Mouse (Mus musculus) intestine, embryonic 16.5 days (tissue): ENCODE data around the gene Pcsk4. TPM values are rescaled to one million over a fixed set of nuclear protein-coding genes. Genes with fewer than 3 reads are reported as not detected.

Experiments used
- ATAC-seq: fragments of 200-750 bp; cut with Nextera tagmentation; 2 replicates; pipeline ENCODE4 v1.8.0; 2017; ENCODE audit warnings: moderate TSS enrichment, moderate library complexity
- H3K27ac ChIP-seq: fragments of 300-500 bp; sonication (generic); 2 replicates; pipeline ENCODE4 v1.5.1; 2014; ENCODE audit warnings: mild to moderate bottlenecking, low read length
- H3K27me3 ChIP-seq: fragments of 300-500 bp; sonication (generic); replicated peaks from 2 replicates; pipeline ENCODE4 v1.6.1; 2014; ENCODE audit warnings: low read length, control low read depth, mixed read lengths; ENCODE audit not compliant: control insufficient read depth, insufficient read depth
- H3K36me3 ChIP-seq: fragments of 300-500 bp; sonication (generic); 2 replicates; pipeline ENCODE4 v1.6.1; 2014; ENCODE audit warnings: low read length, control low read depth; ENCODE audit not compliant: control insufficient read depth, insufficient read depth
- H3K4me1 ChIP-seq: fragments of 300-500 bp; sonication (generic); 2 replicates; pipeline ENCODE4 v1.6.1; 2014; ENCODE audit warnings: low read length, control low read depth, mixed read lengths; ENCODE audit not compliant: control insufficient read depth, insufficient read depth
- H3K4me2 ChIP-seq: fragments of 300-500 bp; sonication (generic); 2 replicates; pipeline ENCODE4 v1.6.1; 2014; ENCODE audit warnings: low read depth, low read length, control low read depth
- H3K4me3 ChIP-seq: fragments of 300-500 bp; sonication (generic); 2 replicates; pipeline ENCODE4 v1.5.1; 2014; ENCODE audit warnings: mild to moderate bottlenecking, low read length
- H3K9ac ChIP-seq: fragments of 300-500 bp; sonication (generic); 2 replicates; pipeline ENCODE4 v1.6.1; 2014; ENCODE audit warnings: low read depth, low read length
- H3K9me3 ChIP-seq: fragments of 300-500 bp; sonication (generic); 2 replicates; pipeline ENCODE4 v1.6.1; 2016; ENCODE audit warnings: low read length, control low read depth; ENCODE audit not compliant: control insufficient read depth
- WGBS: fragments of 180-500 bp; shearing (Covaris S2); extraction: QIAGEN DNeasy Blood & Tissue Kit; methylation state at CpG from one replicate; pipeline ENCODE4 v1.1.7; 2014; 5-methylcytosine and 5-hydroxymethylcytosine counted together
- polyA plus RNA-seq: library from polyadenylated mRNA; unstranded; fragments of >200 nt; fragmentation: Nextera tagmentation; extraction: Ambion mirVana; gene quantifications from 2 replicates; pipeline ENCODE4 v1.2.1, GENCODE M21; 2015

Gene Pcsk4
- polyA plus RNA-seq, 1 experiment from 2014 or later = 10.8 TPM

DNA sequence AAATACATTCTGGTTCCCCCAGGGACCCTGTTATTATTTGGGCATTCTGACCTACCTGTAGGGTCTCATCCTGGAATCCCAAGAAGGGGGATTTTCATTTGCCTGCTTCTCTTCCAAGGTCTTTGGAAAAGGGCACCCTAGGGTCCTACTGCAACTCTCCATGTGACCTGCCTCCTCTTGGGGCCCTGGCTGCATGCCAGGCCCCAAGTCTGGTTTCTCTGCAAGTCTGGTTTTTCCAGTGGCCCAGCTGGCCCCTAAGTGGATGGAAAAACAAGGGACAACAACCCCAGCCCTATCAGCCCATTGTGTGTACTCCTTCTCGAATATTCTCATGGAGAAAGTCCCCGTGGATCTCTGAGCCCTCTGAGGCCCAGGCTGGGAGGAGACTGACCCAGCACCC is 1.6 kb upstream of the Pcsk4 start:
- Histone ChIP-seq H3K27me3 (no peaks in the 10 kb centered on the region), H3K9me3 (no peaks in the 10 kb centered on the region), H3K4me3 (peak overlapping the region; percentile 65), H3K27ac (peak overlapping the region; percentile 83), H3K9ac (peak overlapping the region; percentile 74), H3K4me1 (peaks cover 11% of the 10 kb centered on the region; the same call in 1 of the 2 replicates), H3K36me3 (0 out of 2 replicates have a peak, but pooled peaks cover 3% of the 10 kb centered on the region), H3K4me2 (peak overlapping the region; percentile 91)
- no peak for ATAC-seq
- WGBS = 26% methylated on average over 2 of the region's 2 CpGs

DNA sequence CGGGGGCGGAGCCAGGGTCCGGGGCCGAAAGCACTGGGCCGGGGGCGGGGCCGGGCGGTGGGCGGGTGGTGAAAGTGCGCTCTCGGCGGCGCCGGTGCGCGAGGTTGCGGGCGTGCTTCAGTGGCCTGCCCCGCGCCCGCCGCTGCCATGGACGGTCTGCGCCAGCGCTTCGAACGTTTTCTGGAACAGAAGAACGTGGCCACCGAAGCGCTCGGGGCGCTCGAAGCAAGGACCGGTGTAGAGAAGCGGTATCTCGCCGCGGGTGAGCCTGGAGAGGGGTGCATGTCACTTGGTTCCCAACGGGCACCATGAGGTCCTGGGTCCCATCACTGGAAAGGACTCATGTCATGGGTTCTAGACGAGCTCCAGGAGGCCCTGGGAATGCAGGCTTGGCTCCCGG is 786 bp upstream of the Pcsk4 start:
- WGBS = 1% methylated on average over 39 of the region's 41 CpGs
- peak overlapping the region; percentile 83 for H3K27ac ChIP-seq
- H3K36me3 ChIP-seq = 0 out of 2 replicates have a peak, but pooled peaks cover 3% of the 10 kb centered on the region
- 0 out of 2 replicates have a peak, but pooled peaks have one; percentile 0 for ATAC-seq
- H3K27me3 ChIP-seq = no peaks in the 10 kb centered on the region
- H3K4me3 ChIP-seq = peak overlapping the region; percentile 65
- peak overlapping the region; percentile 91 for H3K4me2 ChIP-seq
- H3K9me3 ChIP-seq = no peaks in the 10 kb centered on the region
- H3K4me1 ChIP-seq = peaks cover 17% of the 10 kb centered on the region; the same call in 1 of the 2 replicates
- peak overlapping the region; percentile 74 for H3K9ac ChIP-seq

GRCm38 (mm10) chr10:80325045-80325444 is 4.3 kb downstream of the Pcsk4 start:
- no peaks in the 10 kb centered on the region for H3K9me3 ChIP-seq
- no peak for ATAC-seq
- H3K27ac ChIP-seq = no peak overlapping the region; the same call in none of the 2 replicates
- 67% methylated on average over 21 of the region's 21 CpGs for WGBS
- H3K36me3 ChIP-seq = 0 out of 2 replicates have a peak, but pooled peaks cover 2% of the 10 kb centered on the region
- peaks cover 28% of the 10 kb centered on the region for H3K4me1 ChIP-seq
- 0 out of 2 replicates have a peak overlapping the region, but pooled peaks have one; percentile 11 for H3K4me2 ChIP-seq
- H3K4me3 ChIP-seq = no peak overlapping the region
- H3K27me3 ChIP-seq = no peaks in the 10 kb centered on the region
- peak overlapping the region; percentile 4; the same call in 1 of the 2 replicates for H3K9ac ChIP-seq

GRCm38 (mm10) chr10:80324120-80325037 is 4.9 kb downstream of the Pcsk4 start:
- H3K27me3 ChIP-seq = no peaks in the 10 kb centered on the region
- peak overlapping the region; percentile 72 for H3K9ac ChIP-seq
- no peaks in the 10 kb centered on the region for H3K9me3 ChIP-seq
- H3K36me3 ChIP-seq = 0 out of 2 replicates have a peak, but pooled peaks cover 2% of the 10 kb centered on the region
- no peak for ATAC-seq
- peak overlapping the region; percentile 81 for H3K27ac ChIP-seq
- H3K4me2 ChIP-seq = peak overlapping the region; percentile 95; the same call in 1 of the 2 replicates
- 75% methylated on average over 17 of the region's 17 CpGs for WGBS
- H3K4me3 ChIP-seq = peak overlapping the region; percentile 73
- H3K4me1 ChIP-seq = peaks cover 30% of the 10 kb centered on the region

DNA sequence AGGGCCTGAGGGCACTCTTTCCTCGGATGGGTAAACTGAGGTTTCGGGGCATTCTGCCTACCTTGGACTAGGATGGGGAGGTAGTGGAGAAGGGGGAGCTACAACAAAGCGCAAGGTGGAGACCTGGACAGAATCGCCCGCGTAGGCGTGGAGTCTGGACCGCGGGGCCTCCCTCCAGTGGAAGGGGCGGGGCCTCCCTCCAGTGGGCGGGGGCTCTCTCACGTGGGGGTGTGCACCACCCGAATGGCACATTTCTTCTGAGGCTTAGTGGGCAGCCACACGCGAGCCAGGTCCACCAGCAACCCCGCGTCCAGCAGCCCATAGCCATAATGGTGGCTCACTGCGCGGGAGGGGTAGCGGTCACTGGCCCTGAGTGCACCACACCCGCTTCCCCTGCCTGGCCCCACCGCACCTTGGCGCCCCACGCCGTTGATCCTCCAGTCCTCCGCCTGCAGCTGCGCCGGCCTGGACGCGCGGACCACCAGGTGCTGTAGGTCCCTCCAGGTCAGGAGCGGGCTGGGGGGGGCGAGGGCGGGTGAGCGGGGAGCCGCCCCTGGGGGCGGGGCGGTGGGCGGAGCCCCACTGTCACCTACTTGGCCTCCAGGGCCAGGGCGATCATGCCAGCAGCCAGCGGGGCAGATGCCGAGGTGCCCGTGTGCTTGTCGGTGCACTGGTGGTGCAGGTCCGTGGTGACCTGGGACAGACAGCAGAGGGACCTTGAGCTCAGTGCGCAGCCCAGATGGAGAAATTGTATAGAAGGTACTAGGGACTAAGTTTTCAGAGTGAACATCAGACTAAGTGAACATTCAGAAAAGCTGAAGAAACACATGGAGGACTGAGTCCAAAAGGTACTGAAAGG is 5.8 kb downstream of the Pcsk4 start:
- Histone ChIP-seq H3K36me3 (peaks cover 4% of the 10 kb centered on the region; the same call in 1 of the 2 replicates), H3K4me3 (peak overlapping the region; percentile 73), H3K27me3 (no peaks in the 10 kb centered on the region), H3K9ac (peak overlapping the region; percentile 72), H3K4me2 (peak overlapping the region; percentile 95), H3K27ac (peak overlapping the region; percentile 81), H3K9me3 (no peaks in the 10 kb centered on the region), H3K4me1 (peaks cover 33% of the 10 kb centered on the region)
- peak; percentile 61 for ATAC-seq
- WGBS = 1% methylated on average over 46 of the region's 46 CpGs

DNA sequence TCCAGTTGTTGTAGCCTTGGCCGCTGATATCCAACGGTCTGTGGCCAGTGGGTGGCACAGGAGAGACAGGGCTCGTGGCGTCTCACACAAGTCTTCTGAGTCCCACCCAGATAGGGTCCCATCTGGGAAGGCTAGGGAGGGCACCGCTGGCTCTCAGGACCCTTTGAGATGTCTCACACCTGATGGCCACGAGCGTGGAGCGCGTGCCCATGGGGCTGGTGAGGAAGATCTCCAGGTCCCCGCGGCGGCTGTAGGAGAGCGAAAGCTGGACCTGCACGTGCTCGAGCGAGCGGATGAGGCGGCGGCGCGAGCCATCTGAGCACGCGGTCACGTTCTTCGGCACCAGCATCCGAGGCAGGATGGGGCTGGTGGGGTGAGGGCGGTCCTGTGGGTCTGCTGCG is 6.5 kb downstream of the Pcsk4 start:
- Histone ChIP-seq H3K27ac (peak overlapping the region; percentile 81), H3K4me3 (peak overlapping the region; percentile 73), H3K4me2 (peak overlapping the region; percentile 95), H3K9me3 (no peaks in the 10 kb centered on the region), H3K4me1 (peaks cover 33% of the 10 kb centered on the region), H3K9ac (peak overlapping the region; percentile 72), H3K36me3 (peaks cover 8% of the 10 kb centered on the region; the same call in 1 of the 2 replicates), H3K27me3 (no peaks in the 10 kb centered on the region)
- 4% methylated on average over 28 of the region's 28 CpGs for WGBS
- ATAC-seq = peak; percentile 9; the same call in 1 of the 2 replicates

- peak overlapping the region; percentile 95 for H3K4me2 ChIP-seq
- no peak for ATAC-seq
- WGBS = 90% methylated on average over 21 of the region's 21 CpGs
- H3K27ac ChIP-seq = no peak overlapping the region
- H3K9me3 ChIP-seq = no peaks in the 10 kb centered on the region
- peak overlapping the region; percentile 45 for H3K9ac ChIP-seq
- peaks cover 38% of the 10 kb centered on the region for H3K4me1 ChIP-seq
- peaks cover 8% of the 10 kb centered on the region; the same call in 1 of the 2 replicates for H3K36me3 ChIP-seq
- peak overlapping the region; percentile 73 for H3K4me3 ChIP-seq
- H3K27me3 ChIP-seq = 0 out of 2 replicates have a peak, but pooled peaks cover under 1% of the 10 kb centered on the region
Measured at GRCm38 (mm10) chr10:80321670-80322581, 7.4 kb downstream of the Pcsk4 start.

- no peak for ATAC-seq
- H3K9ac ChIP-seq = peak overlapping the region; percentile 29; the same call in 1 of the 2 replicates
- no peak overlapping the region for H3K27ac ChIP-seq
- H3K9me3 ChIP-seq = no peaks in the 10 kb centered on the region
- peaks cover 4% of the 10 kb centered on the region for H3K27me3 ChIP-seq
- peaks cover 40% of the 10 kb centered on the region for H3K4me1 ChIP-seq
- 72% methylated on average over 6 of the region's 6 CpGs for WGBS
- peaks cover 8% of the 10 kb centered on the region; the same call in 1 of the 2 replicates for H3K36me3 ChIP-seq
- H3K4me2 ChIP-seq = no peak overlapping the region
- no peak overlapping the region for H3K4me3 ChIP-seq
Measured at GRCm38 (mm10) chr10:80321014-80321669, 8.2 kb downstream of the Pcsk4 start.
